Mouse (Mus musculus): ENCODE measurements at regions not wholly inside any gene's neighbourhood (a gene's known extent, or its start where the extent isn't known, plus 50 kb on each side); places are given as distances from the start of the nearest gene placed in this dataset.

GRCm38 (mm10) chrX:19400046-19400445 lies 81.1 kb downstream of the Tex13c3 start:
- peak in 1 of 2 experiments; percentile 15 for DNase-seq
